Mouse (Mus musculus) heart, embryonic 11.5 days (tissue): ENCODE results near the gene Olfr585. TPM values are rescaled to one million over a fixed set of nuclear protein-coding genes. Genes with fewer than 3 reads are reported as not detected.

Source experiments
- ATAC-seq: fragments of 200-750 bp; cut with Nextera tagmentation; replicated peaks from 2 replicates; pipeline ENCODE4 v1.8.0; 2017; ENCODE audit warnings: moderate library complexity; ENCODE audit not compliant: insufficient number of reproducible peaks, low FRiP score, low TSS enrichment
- H3K27ac ChIP-seq: fragments of 300-500 bp; sonication (generic); 2 replicates; pipeline ENCODE4 v1.5.1; 2014; ENCODE audit warnings: mild to moderate bottlenecking, low read depth, low read length
- H3K27me3 ChIP-seq: fragments of 300-500 bp; sonication (generic); 2 replicates; pipeline ENCODE4 v1.6.1; 2014; ENCODE audit warnings: mild to moderate bottlenecking, low read length, mixed read lengths; ENCODE audit not compliant: control insufficient read depth, insufficient read depth
- H3K36me3 ChIP-seq: fragments of 300-500 bp; sonication (generic); 2 replicates; pipeline ENCODE4 v1.6.1; 2014; ENCODE audit warnings: mild to moderate bottlenecking, low read length, moderate library complexity, mixed read lengths; ENCODE audit not compliant: control insufficient read depth, insufficient read depth
- H3K4me1 ChIP-seq: fragments of 300-500 bp; sonication (generic); 2 replicates; pipeline ENCODE4 v1.6.1; 2014; ENCODE audit warnings: low read length; ENCODE audit not compliant: control insufficient read depth, insufficient read depth
- H3K4me2 ChIP-seq: fragments of 300-500 bp; sonication (generic); 2 replicates; pipeline ENCODE4 v1.6.1; 2014; ENCODE audit warnings: mild to moderate bottlenecking, moderate library complexity
- H3K4me3 ChIP-seq: fragments of 300-500 bp; sonication (generic); 2 replicates; pipeline ENCODE4 v1.5.1; 2014; ENCODE audit warnings: low read depth, low read length
- H3K9ac ChIP-seq: fragments of 300-500 bp; sonication (generic); 2 replicates; pipeline ENCODE4 v1.6.1; 2014; ENCODE audit warnings: mild to moderate bottlenecking, low read depth, low read length, moderate library complexity
- H3K9me3 ChIP-seq: fragments of 300-500 bp; sonication (generic); replicated peaks from 2 replicates; pipeline ENCODE4 v1.6.1; 2016; ENCODE audit warnings: low read length; ENCODE audit not compliant: control insufficient read depth
- WGBS: fragments of 180-500 bp; shearing (Covaris S2); extraction: QIAGEN DNeasy Blood & Tissue Kit; methylation state at CpG from one replicate; pipeline ENCODE4 v1.1.7; 2014; ENCODE audit not compliant: insufficient replicate concordance; 5-methylcytosine and 5-hydroxymethylcytosine counted together
- polyA plus RNA-seq: library from polyadenylated mRNA; unstranded; fragments of >200 nt; fragmentation: Nextera tagmentation; extraction: Ambion mirVana; gene quantifications from 2 replicates; pipeline ENCODE4 v1.2.1, GENCODE M21; 2014

Olfr585 gene
- polyA plus RNA-seq: not detected in 2 replicates

DNA sequence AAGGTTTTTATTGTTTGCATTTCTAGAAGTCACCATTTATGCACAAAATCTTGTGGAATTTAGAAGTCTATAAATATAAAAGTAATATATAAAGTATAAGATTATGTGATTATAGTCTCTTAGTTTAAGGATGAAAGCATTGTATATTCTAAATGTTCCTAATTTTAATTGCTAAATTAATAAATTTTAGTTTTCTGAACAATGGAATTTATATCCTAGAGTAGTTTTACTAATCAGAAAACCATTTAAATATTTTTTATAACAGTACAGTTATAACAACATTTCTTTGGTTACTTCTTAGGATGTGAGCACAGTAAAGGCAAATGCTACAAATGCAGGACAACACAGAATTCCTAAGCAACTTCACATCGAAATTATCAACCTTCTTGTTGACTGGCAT is at the start of gene Olfr585:
Olfr585 (plus strand) TSS at position 301 of the 400 bp plus-strand sequence.
- no peak for ATAC-seq
- Histone ChIP-seq H3K9ac (no peak within 1 kb of the TSS), H3K27me3 (no peaks in the 10 kb centered on the region), H3K4me3 (no peak within 1 kb of the TSS), H3K9me3 (no peaks in the 10 kb centered on the region), H3K27ac (no peak within 1 kb of the TSS), H3K4me2 (no peak within 1 kb of the TSS), H3K36me3 (no peaks in the 10 kb centered on the region), H3K4me1 (no peaks in the 10 kb centered on the region)
- WGBS: 72% methylated on average over 1 of the region's 1 CpGs

DNA sequence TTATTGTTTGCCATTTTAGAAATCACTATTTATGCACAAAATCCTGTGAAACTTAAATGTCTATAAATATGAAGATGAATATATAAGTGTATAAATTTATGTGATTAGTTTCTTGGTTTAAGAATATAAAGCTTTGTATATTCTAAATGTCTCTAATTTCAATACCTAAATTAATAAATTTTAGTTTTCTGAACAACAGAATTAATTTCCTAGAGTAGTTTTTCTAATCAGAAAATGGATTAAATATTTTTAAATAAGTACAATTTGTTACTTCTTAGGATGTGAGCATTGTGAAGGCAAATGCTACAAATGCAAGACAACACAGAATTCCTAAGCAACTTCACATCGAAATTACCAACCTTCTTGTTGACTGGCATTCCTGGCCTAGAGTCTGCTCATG is 46.5 kb upstream of the Olfr585 start, which contains the start of gene Olfr583:
Olfr583 (plus strand) TSS at position 301 of the 400 bp plus-strand sequence.
- 86% methylated on average over 1 of the region's 1 CpGs for WGBS
- H3K27me3 ChIP-seq: no peaks in the 10 kb centered on the region
- H3K36me3 ChIP-seq: no peaks in the 10 kb centered on the region
- no peaks in the 10 kb centered on the region for H3K4me1 ChIP-seq
- H3K9ac ChIP-seq: no peak within 1 kb of the TSS
- H3K27ac ChIP-seq: no peak within 1 kb of the TSS
- no peak for ATAC-seq
- no peaks in the 10 kb centered on the region for H3K9me3 ChIP-seq
- H3K4me2 ChIP-seq: no peak within 1 kb of the TSS
- H3K4me3 ChIP-seq: no peak within 1 kb of the TSS

DNA sequence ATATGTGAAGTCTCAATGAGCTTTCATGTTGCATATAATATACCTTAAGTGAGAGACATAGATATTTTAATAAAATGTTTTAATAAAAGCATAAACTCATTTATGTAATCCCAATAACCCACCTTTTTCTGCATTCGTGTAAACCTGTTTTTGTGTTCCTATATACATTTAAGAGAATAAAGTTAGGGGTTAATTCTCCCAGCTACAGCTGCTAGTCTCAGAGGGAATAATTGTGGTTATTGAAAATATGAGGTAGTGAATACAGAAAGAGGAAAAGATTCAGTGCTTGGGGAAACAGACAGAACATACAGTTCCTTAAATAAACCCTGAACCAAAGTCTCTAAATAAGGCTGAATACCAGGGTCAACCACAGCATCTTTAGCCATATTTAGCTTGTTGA is 15.9 kb upstream of the Olfr585 start, which contains the start of gene Olfr584:
Olfr584 (plus strand) TSS at position 301 of the 400 bp plus-strand sequence.
- no peak within 1 kb of the TSS for H3K4me3 ChIP-seq
- WGBS: 71% methylated on average over 1 of the region's 1 CpGs

DNA sequence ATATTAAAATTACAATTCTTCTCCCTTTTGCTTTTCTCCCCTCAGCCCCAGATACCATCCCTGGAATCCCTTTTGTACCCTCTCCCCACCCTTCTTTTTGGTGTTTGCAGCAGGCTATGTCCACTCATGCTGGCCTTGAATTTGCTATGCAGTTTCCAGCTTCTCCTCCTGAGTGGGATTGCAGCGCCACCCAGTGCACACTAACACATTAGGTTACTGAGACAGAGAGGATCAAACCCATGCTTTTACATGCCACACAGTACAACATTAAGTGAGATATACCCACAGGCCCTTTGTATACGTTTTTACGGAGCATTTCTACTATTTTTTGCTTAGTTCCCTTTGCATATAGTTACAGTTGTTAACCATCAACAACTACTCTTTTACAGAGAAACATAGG is 21.9 kb downstream of the Olfr585 start:
- Histone ChIP-seq H3K27me3 (no peaks in the 10 kb centered on the region), H3K4me3 (no peak overlapping the region), H3K9ac (no peak overlapping the region), H3K4me2 (no peak overlapping the region), H3K27ac (no peak overlapping the region), H3K4me1 (no peaks in the 10 kb centered on the region), H3K36me3 (no peaks in the 10 kb centered on the region), H3K9me3 (no peaks in the 10 kb centered on the region)
- ATAC-seq: no peak
- WGBS: 36% methylated on average over 3 of the region's 3 CpGs

More for the DNA sequence above, 15.9 kb upstream of the Olfr585 start, which contains the start of gene Olfr584:
- no peak for ATAC-seq
- Histone ChIP-seq H3K9ac (no peak within 1 kb of the TSS), H3K4me1 (no peaks in the 10 kb centered on the region), H3K36me3 (no peaks in the 10 kb centered on the region), H3K9me3 (no peaks in the 10 kb centered on the region; the same call in 1 of the 2 replicates), H3K27ac (no peak within 1 kb of the TSS), H3K4me2 (no peak within 1 kb of the TSS), H3K27me3 (no peaks in the 10 kb centered on the region)

DNA sequence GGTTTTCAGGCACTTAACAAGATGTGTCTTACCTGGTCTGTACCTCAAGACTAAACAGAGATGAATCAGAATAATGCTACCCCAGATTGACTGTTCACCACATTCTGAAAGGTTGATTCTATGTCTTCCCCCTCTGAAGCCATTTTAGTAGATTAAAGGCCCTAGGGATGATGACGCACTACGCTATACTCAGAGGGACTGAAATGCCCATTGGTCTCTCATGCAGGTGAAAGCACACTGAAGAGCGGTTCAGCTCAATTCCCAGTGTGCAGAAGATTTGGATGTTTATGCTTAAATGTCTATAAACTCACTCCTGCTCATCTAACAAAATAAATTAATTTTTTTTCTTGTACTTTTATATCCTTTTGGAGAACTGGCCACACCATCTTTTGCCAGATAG is 28.0 kb downstream of the Olfr585 start, which contains the start of gene Olfr586:
Olfr586 (minus strand) TSS at position 101 of the 400 bp plus-strand sequence.
- Histone ChIP-seq H3K4me1 (no peaks in the 10 kb centered on the region), H3K36me3 (no peaks in the 10 kb centered on the region), H3K27ac (no peak within 1 kb of the TSS), H3K9me3 (no peaks in the 10 kb centered on the region), H3K27me3 (no peaks in the 10 kb centered on the region), H3K4me3 (no peak within 1 kb of the TSS), H3K4me2 (no peak within 1 kb of the TSS), H3K9ac (no peak within 1 kb of the TSS)
- no peak for ATAC-seq
- WGBS: 81% methylated on average over 3 of the region's 3 CpGs

- 63% methylated on average over 1 of the region's 1 CpGs for WGBS
- Histone ChIP-seq H3K27ac (no peak within 1 kb of the TSS), H3K4me1 (no peaks in the 10 kb centered on the region), H3K9me3 (no peaks in the 10 kb centered on the region), H3K36me3 (no peaks in the 10 kb centered on the region), H3K4me2 (no peak within 1 kb of the TSS), H3K9ac (no peak within 1 kb of the TSS), H3K4me3 (no peak within 1 kb of the TSS), H3K27me3 (no peaks in the 10 kb centered on the region)
- no peak for ATAC-seq
These were observed 43.1 kb downstream of the Olfr585 start, which contains the start of gene Olfr588-ps1 for GRCm38 (mm10) chr7:103140579-103140978. Olfr588-ps1 (plus strand) TSS chr7:103140879.

Other genes starting within 250 kb of the Olfr585 start
- not detected in 2 replicates for gene Olfr566, start 239.0 kb upstream of the Olfr585 start, polyA plus RNA-seq
- not detected in 2 replicates for gene Olfr568, start 220.6 kb upstream of the Olfr585 start, polyA plus RNA-seq
- gene Olfr569, start 206.8 kb upstream of the Olfr585 start, polyA plus RNA-seq: not detected in 2 replicates
- gene Olfr570, start 203.1 kb upstream of the Olfr585 start, polyA plus RNA-seq: not detected in 2 replicates
- gene Olfr571, start 180.2 kb upstream of the Olfr585 start, polyA plus RNA-seq: not detected in 2 replicates
- gene Olfr572, start 173.3 kb upstream of the Olfr585 start, polyA plus RNA-seq: not detected in 2 replicates
- not detected in 2 replicates for gene Olfr573-ps1, start 155.1 kb upstream of the Olfr585 start, polyA plus RNA-seq
- not detected in 2 replicates for gene Olfr574, start 149.3 kb upstream of the Olfr585 start, polyA plus RNA-seq
- gene Olfr575, start 138.9 kb upstream of the Olfr585 start, polyA plus RNA-seq: not detected in 2 replicates
- not detected in 2 replicates for gene Olfr576, start 135.1 kb upstream of the Olfr585 start, polyA plus RNA-seq
- not detected in 2 replicates for gene Olfr577, start 121.8 kb upstream of the Olfr585 start, polyA plus RNA-seq
- gene Olfr578, start 108.4 kb upstream of the Olfr585 start, polyA plus RNA-seq: not detected in 2 replicates
- not detected in 2 replicates for gene Olfr582, start 59.7 kb upstream of the Olfr585 start, polyA plus RNA-seq
- not detected in 2 replicates for gene Olfr583, start 46.4 kb upstream of the Olfr585 start, polyA plus RNA-seq
- not detected in 2 replicates for gene Olfr584, start 15.8 kb upstream of the Olfr585 start, polyA plus RNA-seq
- gene Olfr586, start 27.9 kb downstream of the Olfr585 start, polyA plus RNA-seq: not detected in 2 replicates
- gene Olfr588-ps1, start 43.2 kb downstream of the Olfr585 start, polyA plus RNA-seq: not detected in 2 replicates
- not detected in 2 replicates for gene Olfr589, start 58.6 kb downstream of the Olfr585 start, polyA plus RNA-seq
- not detected in 2 replicates for gene Olfr591, start 80.6 kb downstream of the Olfr585 start, polyA plus RNA-seq
- not detected in 2 replicates for gene Olfr592, start 87.1 kb downstream of the Olfr585 start, polyA plus RNA-seq
- gene Olfr593, start 114.1 kb downstream of the Olfr585 start, polyA plus RNA-seq: not detected in 2 replicates
- gene Olfr594, start 119.3 kb downstream of the Olfr585 start, polyA plus RNA-seq: not detected in 2 replicates
- gene Usp17ld, start 154.8 kb downstream of the Olfr585 start, polyA plus RNA-seq: not detected in 2 replicates
- not detected in 2 replicates for gene Olfr596, start 207.9 kb downstream of the Olfr585 start, polyA plus RNA-seq
- gene Olfr597, start 218.6 kb downstream of the Olfr585 start, polyA plus RNA-seq: not detected in 2 replicates
- not detected in 2 replicates for gene Olfr598, start 225.8 kb downstream of the Olfr585 start, polyA plus RNA-seq
- gene Olfr599, start 238.2 kb downstream of the Olfr585 start, polyA plus RNA-seq: not detected in 2 replicates